Mouse (Mus musculus) stomach, postnatal 0 days (tissue): Measurements from ENCODE around the gene Mgat5.

ENCODE experiments used
- CTCF ChIP-seq: IDR thresholded peaks from 2 replicates; pipeline ENCODE4 v1.5.1; 2016; ENCODE audit warnings: antibody characterized with exemption, low read depth, mild to moderate bottlenecking, moderate library complexity
- EP300 ChIP-seq: optimal IDR thresholded peaks from 2 replicates; pipeline ENCODE3; 2016; ENCODE audit warnings: antibody characterized with exemption

DNA sequence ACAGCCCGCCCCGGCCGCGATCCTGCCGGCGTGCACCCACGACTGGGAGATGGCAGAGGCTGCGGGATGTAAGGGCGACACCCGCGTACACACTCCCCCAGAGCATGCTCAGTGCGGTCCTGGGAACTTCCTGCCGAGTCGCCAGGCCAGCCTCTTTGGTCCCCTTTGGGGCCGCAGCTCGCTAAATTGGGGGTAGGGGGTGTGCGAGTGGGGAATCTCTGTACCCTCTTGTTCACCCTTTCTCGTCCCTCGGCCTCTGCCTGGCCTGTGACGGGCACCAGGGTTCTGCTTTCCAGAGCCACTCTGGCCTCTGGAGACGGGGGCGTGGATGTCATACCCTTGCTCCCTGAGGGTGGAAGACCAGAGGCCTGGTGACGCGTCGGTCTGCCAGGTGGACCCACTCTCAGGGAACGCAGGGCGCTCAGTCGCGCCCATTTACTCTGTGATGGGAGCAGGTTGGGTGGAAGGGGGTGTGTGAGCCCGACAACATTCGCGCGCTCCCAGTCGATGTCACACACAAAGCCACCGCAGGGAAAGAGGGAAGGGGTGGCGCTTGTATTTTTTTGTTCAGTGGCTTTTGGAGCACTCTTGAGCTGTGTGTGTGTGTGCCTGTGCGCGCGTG is 1.3 kb downstream of the Mgat5 start:
- TF ChIP-seq CTCF (no peak), EP300 (no peak)
